Mouse (Mus musculus) urinary bladder, adult 18-20 months (tissue): ENCODE data around the gene Slain2.

ENCODE experiments used
- DNase-seq, 2 experiments: peaks; one replicate each; pipeline ENCODE4 v3.0.0; 2022; ENCODE audit warnings: low spot score in 2 of 2, mixed read lengths in 2 of 2

Slain2 gene

DNA sequence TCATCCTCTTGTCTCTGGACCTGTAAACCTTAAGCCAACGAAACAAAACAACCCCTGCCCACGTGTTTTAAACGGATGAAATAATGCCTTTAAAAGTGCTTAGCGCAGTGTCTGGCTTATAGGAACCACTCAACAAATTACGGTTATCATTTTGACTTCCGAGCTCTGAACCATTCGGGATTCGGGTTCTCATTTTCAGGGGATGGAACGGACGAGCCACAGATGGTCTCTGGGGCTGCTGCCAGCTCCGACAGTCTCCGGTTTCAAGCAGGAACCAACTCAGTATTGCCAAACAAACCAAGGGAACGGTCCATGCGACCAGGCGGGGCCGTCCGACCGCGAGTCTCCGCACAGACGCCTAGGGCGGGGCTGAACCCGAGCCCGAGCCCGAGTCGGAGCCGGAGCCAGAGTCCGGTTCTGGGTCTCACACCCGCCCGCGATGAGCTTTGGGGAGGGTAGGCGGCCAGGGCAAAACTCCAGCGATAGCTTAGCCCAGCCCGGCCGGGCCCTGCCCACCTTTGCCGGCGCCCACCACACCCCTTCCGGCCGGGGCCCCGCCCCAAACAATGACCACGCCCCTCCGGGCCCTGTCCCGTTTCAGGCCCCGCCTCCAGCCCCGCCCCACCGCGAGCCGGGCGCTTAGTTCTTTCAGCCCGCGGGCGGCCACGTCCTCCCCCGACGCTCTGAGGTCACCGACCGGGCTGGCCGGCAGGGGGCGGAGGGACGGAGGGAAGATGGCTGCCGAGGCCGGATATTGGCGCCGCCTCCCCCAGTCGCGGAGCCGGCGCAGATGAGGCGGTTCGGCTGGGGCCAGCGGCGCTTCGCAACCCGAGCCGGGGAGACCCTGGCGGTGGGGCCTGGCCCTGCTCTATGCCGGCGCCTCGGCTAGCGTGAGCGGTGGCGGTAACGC lies at the start of gene Slain2:
Slain2 (plus strand) TSS at position 657 of the 910 bp plus-strand sequence.
- DNase-seq, result peak; percentile 98 to 99

DNA sequence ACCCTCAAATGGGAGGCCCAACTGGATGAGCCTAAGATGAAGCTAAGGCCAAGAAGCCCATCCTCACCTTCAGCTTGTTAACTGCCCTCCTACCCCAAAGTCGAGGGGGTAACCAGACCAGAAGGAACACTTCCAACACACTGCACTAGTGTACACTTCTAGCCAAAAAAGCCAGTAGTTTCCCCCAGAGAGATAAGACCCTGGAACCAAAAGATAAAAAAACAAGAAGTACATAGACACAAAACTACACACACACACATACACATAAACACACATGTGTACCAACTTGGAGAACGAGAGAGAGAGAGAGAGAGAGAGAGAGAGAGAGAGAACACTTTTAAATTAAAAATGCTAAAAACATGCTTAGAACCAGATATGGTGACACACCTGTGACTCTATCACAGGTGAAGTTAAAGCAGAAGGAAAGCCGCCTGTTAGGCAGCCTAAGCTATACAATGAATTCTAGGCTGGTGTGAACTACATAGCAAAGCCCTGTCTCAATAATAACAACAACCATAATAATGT lies 49.4 kb upstream of the Slain2 start:
- no peak for DNase-seq

DNA sequence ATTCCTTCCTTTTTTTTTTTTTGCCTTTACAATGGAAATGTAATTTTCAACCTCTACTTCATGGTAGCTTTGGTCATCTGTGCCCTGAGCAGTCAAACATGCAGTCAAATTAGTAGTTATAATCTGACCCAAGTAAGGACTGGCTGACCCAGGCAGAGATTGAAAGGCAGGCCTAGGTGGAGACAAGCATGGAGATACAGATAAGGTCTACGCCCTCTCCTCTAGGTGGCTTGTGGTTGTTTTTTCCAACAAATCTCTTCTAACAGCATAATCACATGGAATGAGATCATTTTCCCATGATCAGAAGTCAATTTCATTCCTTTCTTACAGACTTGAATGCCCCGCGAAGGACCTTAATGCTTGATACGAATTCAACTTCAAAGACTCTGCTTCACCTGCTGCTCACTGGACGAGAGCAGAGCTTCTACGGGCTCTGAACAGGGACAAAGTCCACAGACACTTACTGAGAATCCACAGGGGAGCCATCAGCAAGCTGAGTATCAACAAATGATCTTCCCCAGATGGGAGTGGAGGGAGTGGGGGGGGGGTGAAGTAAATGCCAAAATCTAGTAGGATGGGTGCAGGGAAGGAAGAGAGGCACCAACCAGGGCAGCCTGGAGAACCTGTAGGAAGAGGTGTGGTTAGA lies 47.7 kb upstream of the Slain2 start:
- no peak for DNase-seq

DNA sequence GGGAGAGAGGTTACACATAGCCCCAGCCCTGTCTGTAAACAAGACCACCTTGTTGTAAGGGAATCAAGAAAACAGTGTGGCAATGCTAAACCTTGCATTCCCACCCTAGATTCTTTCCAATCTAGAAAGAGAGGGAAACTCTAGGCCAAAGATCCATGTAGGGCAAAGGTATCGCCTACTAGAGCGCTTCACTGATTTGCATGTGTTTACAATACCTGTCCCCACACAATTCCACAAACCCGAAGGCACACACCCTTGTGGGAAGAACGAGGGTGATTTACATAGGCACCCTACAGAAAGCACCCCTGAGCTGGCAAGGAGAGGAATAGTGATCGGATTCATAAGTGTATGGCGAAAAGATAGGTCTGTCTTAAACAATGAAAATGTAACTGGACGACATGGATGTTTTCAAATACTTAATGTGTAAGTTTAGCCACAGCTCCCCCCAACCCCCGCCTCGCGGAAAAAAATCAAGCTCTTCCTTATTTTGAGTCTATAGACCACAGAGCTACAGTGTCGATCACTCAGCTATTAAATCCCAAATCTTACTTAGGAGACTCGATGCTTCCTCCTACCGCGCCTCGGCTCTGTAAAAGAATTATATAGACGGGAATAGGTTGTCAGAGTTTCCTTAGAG lies 47.0 kb upstream of the Slain2 start:
- DNase-seq, result no peak

DNA sequence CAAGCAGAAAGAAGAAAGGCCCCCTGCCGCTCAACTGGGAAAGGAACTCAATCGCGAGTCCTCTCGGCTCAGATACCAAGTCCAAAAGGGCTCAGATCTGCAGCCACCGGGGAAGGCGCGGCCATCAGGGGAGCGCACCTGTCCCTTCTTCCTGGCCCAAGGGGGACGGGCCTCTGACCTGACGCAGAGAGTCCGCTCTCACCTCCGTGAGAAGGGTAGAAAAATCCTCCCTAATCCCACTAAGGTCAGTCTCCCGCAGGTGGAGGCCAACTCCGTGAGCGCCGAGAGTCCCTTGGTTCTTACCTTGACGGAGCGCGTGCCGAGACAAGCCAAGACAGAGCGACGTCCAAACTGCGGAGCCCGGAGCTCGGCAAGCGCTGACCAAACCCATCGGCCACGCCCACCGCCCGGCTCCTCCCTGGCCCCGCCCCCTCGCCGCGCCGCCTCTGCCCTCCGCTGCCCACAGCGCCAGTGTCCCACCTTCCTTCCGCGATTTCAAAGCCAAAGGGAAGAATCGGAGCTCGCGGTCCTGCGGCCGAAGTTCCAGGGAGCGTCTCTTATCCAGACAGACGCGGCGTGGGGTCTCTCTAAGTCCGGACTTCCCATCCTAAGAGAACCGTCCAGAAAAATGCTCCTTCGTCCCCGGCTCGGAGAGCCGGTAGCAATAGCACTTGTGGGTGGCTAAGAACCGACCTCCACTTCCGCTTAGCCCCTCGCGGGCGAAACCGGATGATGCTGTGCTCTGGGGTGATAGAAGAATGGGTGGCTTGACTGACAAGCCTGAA lies 45.8 kb upstream of the Slain2 start, which contains the start of gene Tec:
Tec (minus strand) TSS at position 393 of the 785 bp plus-strand sequence.
- DNase-seq, result peak; percentile 89 to 95

DNA sequence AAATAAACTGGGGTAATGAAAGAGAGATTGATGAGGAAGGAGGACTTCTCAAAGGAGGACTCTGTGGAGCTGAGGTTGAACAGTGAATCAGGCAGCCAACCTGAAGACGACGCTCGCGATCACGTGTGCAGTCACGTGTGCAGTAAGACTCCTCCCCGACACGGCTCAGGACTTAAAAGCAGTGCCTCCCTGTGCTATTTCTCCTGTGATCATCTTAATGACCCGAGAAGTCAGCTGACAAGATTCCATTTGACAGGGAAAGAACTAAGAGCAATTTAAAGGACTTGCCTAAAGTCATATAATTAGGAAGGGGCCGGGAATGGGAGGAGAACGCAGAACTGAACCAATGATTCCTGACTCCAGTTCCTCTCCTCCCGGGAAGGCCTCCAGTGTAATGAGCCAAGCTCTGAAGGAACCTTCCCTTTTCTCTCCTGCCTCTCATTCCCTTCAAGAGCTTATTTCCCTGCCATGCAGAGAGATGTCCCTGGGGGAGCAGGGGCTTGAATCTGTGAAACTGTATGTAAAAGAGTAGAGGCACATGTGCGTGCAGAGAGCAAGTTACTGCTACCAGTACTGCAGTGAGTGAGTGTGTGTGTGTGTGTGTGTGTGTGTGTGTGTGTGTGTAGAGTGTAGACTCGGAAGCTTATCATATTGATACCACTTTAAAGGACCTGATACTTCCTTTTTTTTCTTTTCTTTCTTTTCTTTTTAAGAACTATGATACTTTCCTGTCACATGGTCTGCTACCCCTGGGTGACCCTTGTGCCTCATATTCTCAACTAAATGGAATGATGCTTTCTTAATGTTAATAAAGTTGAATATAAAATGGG lies 44.1 kb upstream of the Slain2 start:
- no peak for DNase-seq

DNA sequence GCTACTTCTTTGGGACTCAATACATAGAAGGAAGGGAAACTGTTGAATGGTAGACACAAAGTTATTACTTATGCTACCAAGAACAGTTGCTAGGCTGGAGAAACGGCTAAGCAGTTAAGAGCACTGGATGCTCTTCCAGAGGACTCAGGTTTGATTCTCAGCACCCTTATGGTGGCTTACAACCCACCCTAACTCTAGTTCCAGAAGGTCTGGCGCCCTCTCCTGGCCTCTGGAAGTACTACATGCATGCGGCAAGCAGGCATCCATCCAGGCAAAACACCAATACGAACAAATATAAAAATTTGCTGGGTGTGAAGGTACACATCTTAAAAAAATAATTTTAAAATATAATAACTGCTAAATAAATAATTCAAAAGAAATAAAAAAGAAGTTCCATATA lies 43.0 kb upstream of the Slain2 start:
- DNase-seq, result no peak

DNA sequence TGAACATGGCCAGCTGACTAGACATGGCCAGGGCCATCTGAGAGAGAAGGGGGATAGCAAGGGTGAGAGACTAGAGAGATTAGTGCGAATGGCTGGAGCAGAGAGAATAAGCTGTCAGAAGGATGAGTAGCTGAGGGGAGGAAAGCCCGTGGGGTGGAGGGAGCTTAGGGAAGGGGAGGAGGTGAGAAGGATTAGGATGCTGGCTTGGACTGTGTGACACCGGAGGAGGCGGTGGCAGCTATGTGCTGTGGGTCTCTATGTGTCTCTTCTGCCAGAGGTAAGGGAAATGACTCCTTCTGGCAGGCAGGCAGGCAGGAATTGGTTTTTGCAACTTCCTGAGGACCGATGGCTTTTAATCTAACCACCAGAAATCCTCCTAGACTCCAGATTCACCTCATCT lies 34.4 kb upstream of the Slain2 start:
- no peak for DNase-seq

DNA sequence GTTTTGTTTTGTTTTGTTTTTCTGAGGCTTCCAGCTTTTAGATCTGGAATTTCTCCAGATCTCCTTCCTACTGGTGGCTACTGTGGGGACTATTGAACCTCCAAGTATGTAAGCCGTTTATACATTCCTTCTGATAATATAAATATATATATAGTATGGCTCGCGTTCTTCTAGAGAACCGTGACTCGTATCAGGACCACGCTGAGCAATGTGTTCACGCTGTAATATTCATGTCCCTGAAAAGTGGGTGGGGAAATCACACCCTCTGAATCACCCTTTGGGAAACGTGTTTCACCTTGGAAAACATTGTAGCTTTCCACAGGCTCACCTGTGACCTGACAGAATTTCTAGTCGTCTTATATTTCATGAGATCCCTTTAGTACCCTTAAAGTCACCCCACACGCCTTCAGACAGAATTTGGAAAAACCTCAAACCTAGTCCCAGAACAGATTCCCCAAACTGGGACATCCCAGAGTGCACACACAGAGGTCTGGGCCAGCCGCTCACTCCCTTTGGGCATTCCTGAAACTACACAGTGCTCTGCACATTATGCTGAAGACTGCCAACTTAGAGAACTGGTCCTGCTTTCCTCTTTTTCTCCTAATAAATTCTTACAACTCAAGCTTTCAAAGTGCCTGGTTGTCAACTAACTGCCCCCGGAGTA lies 32.2 kb upstream of the Slain2 start:
- DNase-seq, result no peak

DNA sequence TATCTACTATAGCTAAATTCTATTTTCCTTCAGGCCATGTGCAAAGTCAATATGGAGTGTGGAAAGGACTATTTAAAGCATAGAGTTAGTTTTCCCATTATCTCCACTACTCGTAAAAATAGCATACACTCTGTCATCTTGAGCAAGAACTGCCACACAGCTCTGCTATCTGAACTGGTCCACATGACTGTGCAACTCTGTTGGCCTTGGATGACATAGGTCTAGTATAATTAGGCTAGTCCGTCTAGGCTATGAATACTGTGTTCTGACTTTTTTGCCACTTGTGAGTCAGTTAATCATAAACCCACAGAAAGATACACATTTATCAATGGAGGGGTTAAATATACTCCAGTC lies 31.7 kb upstream of the Slain2 start:
- DNase-seq, result no peak

DNA sequence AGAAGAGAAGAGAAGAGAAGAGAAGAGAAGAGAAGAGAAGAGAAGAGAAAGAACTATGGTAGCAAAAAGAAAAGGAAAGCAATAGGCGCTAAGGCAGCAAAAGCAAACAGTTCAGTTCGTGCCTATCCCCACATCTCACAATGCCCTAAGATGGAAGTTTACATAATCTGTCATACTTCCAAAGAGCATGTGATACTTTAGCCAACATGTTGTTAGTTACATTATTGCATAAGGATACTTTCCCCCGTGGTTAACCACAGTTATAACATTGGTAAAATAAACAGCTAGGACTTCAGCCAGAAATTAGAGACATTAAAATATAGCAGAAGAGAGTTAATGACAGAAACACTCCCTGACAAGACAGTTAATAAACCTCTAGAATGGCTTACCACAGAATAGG lies 30.4 kb upstream of the Slain2 start:
- DNase-seq, result no peak

DNA sequence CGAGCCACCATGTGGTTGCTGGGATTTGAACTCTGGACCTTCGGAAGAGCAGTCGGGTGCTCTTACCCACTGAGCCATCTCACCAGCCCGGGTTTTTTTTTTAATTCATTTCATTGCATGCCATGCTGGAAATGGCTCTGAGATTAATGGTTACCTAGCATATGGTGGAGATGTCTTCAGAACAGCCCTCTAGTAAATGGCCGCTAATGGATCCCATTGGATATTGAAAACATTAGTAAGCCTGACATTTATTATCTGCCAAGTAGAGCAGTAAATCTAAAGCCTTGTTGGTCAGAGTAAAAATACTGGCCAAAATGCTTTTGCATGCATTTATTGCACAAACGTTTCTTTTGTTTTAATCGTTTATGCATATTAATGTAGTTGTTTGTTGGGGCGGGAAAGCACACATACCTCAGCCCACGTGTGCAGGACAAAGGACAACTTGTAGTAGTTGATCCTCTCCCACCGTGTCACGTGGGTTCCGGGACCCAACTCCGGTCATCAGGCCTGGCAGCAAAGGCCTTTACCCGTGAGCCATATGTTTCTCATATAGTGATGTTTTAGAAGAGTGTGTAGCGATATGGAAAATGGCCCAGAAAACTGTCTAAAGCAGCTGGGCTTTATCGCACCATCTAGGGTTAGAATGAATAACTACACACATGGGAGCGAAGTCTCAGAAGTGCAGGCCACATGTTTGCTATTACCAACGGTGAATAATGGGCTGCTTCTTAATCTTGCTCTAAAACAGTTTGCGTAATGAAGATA lies 27.5 kb upstream of the Slain2 start:
- DNase-seq, result no peak

DNA sequence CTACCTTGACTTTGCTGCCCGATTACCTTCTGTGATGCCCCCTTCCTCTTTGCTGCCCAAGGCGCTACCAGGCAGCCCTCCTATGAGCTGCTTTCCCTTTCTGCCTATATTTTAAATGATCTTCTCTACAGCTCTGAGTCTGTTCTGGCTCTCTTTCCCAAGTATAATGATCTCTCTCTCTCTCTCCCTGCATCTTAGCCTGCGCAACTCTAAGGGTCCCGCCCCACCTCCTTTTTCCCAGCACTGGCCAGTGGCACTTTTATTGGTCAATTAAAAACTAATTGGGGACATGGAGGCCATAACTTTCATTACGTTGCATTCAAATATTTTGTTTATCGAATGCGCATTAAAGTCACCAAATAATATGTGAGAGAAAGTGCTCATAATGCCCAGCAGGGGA lies 25.8 kb upstream of the Slain2 start:
- DNase-seq, result no peak

DNA sequence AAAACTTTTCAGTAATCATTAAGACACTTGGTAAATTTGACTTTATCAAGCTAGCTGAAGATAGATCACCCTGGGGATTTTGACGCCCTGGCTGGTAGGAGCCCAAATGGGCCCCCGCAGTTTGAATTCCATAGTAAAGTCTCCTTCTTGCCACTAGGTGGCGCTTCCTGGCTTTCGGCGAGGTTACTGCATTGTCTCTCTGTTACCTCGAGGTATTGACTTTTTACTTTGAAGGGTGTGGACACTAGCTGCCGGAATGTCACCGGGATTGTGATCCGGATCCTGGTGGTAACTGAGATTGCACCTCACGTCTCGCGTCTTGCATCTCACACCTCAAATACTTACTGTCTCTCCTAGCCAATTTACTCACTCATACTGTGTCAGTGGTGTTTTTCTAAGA lies 22.6 kb upstream of the Slain2 start:
- DNase-seq, result peak in 1 of 2 experiments; percentile 29

DNA sequence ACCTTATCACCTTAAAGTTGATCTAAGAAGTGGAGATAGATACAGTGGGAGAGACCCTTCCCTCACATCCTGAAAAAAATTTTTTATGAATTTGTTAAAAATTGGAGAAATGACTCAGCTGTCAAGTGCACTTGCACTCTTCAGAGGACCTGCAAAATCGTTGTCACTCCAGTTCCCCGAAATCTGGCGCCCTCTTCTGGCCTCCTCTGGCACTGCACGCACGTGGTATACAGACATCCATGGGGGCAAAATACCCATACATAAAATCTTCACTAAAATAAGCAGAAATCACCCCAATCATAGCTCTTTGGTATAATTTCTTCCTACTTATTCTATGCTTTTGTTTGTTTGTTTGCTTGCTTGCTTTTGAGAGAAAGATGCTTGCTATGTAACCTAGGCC lies 20.1 kb upstream of the Slain2 start:
- no peak for DNase-seq

DNA sequence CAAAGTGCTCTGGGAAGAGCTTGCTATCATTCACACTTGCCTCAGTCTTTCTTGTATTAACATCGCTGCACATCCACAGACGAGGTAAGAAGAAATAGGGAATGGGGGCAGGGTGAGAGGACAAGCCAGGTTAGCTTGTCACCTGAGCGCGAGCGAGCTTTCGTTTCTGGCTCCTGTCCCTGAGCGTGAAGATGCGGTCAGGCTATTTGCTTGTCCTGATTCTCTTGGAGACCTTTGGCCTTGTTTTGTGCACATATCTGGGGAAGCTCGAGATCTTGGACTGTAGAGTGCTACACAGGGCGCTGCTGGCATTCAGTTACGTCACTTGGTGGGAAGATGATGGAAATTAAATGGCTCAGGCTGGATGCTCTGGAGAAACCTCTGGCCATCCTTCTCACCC lies 18.8 kb upstream of the Slain2 start:
- DNase-seq, result no peak

DNA sequence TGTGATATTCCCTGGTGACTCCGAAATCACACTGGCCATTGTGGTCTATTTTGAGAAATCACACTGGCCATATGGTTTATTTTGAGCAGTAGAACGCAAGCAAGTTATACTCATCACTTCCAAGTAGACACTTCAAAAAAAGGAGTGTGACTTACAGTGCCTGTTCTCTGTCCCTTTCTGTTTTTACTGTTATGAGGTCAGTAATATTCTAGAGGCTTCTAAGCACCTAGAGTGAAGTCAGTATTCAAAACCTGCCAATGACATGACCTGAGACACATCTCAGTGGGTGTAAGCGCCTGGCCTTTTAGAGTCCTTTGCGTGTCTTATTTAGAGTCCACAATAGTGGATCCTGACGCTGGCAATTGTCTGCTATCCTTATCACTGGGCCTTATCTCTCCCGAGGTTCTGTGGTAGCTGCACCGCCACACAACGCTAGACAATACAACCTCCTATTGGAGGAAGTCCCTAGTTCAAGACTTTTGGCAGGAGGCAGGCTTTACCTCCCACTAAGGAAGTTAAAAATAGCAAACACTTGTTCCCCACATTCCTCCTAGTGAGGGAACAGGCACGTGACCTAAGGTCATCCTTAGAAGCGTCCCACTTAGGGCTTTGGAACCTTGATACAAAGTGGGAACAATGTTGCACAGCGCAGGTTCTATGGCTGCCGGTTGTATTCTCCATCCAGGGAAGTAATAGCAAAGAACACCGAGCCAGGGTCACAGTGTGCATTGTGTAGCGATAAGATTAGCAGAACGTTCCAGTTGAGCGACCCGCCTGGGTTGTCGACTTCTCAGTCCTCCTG lies 17.4 kb upstream of the Slain2 start:
- no peak for DNase-seq

DNA sequence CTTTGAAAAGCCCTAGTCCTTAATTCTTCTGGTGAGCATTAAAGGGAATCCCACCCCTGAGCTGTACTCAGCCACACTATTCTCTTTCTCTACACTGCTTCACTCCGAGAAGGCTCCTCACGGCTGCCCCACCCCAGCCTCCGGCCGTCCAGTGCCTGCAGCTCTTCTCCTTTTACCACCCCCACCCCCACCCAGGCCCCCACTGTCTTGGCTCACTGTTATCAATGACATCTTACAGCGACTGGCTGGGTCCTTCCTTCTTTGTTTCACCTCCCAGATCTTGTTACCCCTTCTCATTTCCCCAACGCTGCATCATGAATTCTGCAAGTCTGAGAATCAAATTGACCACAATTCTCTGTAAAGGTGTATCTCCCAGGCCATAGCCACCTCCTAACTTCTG lies 16.1 kb upstream of the Slain2 start:
- DNase-seq, result no peak

DNA sequence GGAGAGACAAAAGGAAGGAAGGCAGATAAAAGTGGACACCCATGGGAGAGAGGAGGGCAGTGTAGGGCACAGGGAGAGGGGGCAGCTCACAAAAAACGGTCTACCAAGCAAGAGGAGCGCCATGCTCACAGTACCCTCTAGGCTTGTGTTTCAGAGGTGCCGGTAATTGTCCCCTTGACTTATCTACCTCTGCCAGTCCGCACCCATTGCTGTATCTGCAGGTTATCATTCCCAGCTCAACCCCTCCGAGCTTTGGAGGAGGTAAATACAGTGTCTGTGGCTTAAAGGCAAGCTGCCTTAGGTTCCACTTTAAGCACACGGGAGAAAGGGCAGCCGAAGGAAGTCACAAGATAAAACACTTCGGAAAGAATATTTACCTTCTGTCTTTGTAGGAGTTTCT lies 14.8 kb upstream of the Slain2 start:
- no peak for DNase-seq
